Mouse (Mus musculus): Measurements from ENCODE around the gene Mylk. TPM values are rescaled to one million over a fixed set of nuclear protein-coding genes. Genes with fewer than 3 reads are reported as not detected.
"Not testable (repeated sequence)": the region's sequence is repeated elsewhere in the genome, so short reads cannot be mapped to it uniquely, and the experiment has no call there.

Mylk gene
- polyA plus RNA-seq (2014; fragmentation: Nextera tagmentation; extraction: Ambion mirVana): 15.5 and 18.1 TPM in 2 replicates

DNA sequence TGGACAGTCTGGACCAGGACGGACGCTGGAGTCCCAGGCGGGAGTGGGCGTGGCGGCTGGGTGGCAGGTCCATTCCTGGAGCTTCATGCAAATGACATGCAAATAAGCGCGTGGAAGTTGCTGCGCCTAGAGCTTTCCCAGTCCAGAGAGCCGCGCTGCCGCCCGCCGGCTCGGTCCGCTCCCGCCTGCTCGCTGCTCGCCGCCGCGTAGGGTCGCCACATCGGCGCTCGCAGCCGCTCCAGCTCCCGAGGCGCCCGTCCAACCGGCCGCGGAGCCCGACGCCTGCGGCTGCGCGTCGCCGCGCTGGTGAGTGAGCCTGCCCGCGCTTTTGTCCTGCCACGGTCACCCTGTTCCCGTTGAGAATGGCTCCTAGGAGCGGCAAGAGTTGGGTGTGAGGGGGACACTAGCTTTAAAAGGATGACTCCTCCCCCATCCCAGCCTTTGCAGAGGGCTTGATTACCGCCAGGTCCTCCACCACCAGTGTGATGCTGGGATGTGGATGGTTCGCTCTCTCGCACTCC is at the start of gene Mylk:
Mylk (plus strand) TSS at position 146 of the 521 bp plus-strand sequence.
- Histone ChIP-seq H3K9me3 (ENCODE audit: control insufficient read depth, low read length) (no peaks in the 10 kb centered on the region), H3K36me3 (ENCODE audit: control insufficient read depth, insufficient read depth, low read length) (no peaks in the 10 kb centered on the region), H3K27ac (replicated peaks; ENCODE audit: low read depth, low read length) (no peak within 1 kb of the TSS), H3K4me3 (ENCODE audit: low read depth, low read length) (peak within 1 kb of the TSS; percentile 42), H3K4me2 (ENCODE audit: low read depth, low read length) (peak within 1 kb of the TSS; percentile 71), H3K4me1 (ENCODE audit: control insufficient read depth, insufficient read depth, low read length) (peaks cover 10% of the 10 kb centered on the region; the same call in 1 of the 2 replicates), H3K9ac (ENCODE audit: low read depth, low read length) (peak within 1 kb of the TSS; percentile 55), H3K27me3 (replicated peaks; ENCODE audit: control insufficient read depth, insufficient read depth, low read length) (peaks cover 9% of the 10 kb centered on the region; the same call in 1 of the 2 replicates)
- ATAC-seq (ENCODE audit: low read depth) (peak; percentile 94), DNase-seq (ENCODE audit: low spot score) (peak; percentile 96)
- 1% methylated on average over 34 of the region's 48 CpGs for WGBS

DNA sequence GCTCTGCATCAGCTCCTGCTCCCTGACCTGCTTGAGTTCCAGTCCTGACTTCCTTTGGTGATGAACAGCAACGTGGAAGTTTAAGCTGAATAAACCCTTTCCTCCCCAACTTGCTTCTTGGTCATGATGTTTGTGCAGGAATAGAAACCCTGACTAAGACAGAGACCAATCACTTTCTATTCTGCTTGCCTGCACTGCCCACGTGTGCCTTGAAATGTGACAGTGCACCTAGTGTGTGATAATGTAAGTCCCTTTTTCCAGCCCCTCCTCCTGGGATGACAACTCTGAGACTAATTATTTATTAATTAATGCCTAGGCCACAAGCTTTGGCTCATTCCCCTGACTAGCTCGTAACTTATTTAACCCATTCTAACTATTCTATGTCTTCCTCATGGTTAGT is 46.3 kb upstream of the Mylk start:
- not testable (repeated sequence) for H3K4me2 ChIP-seq (ENCODE audit: low read depth, low read length); H3K9me3 ChIP-seq (ENCODE audit: control insufficient read depth, low read length); H3K27ac ChIP-seq (replicated peaks; ENCODE audit: low read depth, low read length); ATAC-seq (ENCODE audit: low read depth); DNase-seq (ENCODE audit: low spot score); H3K4me1 ChIP-seq (ENCODE audit: control insufficient read depth, insufficient read depth, low read length); H3K27me3 ChIP-seq (replicated peaks; ENCODE audit: control insufficient read depth, insufficient read depth, low read length); H3K9ac ChIP-seq (ENCODE audit: low read depth, low read length); H3K4me3 ChIP-seq (ENCODE audit: low read depth, low read length)
- H3K36me3 ChIP-seq (ENCODE audit: control insufficient read depth, insufficient read depth, low read length): peaks cover 14% of the 10 kb centered on the region; the same call in 1 of the 2 replicates
- WGBS: 69% methylated on average over 3 of the region's 3 CpGs

DNA sequence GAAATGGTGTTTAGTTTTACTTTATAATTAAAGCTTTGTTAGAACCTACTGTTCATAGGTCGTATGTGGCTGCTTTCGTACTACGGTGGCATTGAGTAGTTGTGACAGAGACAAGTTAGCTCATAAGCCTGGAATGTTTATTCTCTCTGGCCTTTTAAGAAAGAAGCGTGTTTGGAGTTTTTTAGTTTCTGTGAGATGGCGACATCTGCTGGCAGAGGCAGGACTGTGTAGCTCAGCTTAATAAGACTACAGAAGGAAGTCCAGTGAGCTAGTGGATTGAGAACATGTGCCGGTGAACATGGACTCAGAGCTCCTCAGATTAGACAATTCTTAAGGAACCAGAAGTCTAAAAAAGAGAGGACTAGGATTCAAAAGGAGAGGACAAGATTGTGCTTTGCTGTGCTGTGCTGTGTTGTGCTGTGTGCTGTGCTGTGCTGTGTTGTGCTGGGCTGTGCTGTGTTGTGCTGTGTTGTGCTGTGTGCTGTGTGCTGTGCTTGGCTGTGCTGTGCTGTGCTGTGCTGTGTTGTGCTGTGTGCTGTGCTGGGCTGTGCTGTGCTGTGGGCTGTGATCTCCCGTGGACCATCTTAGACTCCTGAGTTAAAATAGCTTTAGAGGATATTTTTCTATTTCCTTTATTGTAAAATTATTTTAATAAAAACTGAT is 44.7 kb upstream of the Mylk start:
- no peaks in the 10 kb centered on the region for H3K9me3 ChIP-seq (ENCODE audit: control insufficient read depth, low read length)
- no peaks in the 10 kb centered on the region for H3K27me3 ChIP-seq (replicated peaks; ENCODE audit: control insufficient read depth, insufficient read depth, low read length)
- ATAC-seq (ENCODE audit: low read depth): peak; percentile 86
- H3K4me1 ChIP-seq (ENCODE audit: control insufficient read depth, insufficient read depth, low read length): no peaks in the 10 kb centered on the region
- no peak overlapping the region for H3K4me2 ChIP-seq (ENCODE audit: low read depth, low read length)
- H3K9ac ChIP-seq (ENCODE audit: low read depth, low read length): no peak overlapping the region
- peak; percentile 90 for DNase-seq (ENCODE audit: low spot score)
- peaks cover 27% of the 10 kb centered on the region for H3K36me3 ChIP-seq (ENCODE audit: control insufficient read depth, insufficient read depth, low read length)
- no peak overlapping the region for H3K27ac ChIP-seq (replicated peaks; ENCODE audit: low read depth, low read length)
- 17% methylated on average over 7 of the region's 7 CpGs for WGBS
- H3K4me3 ChIP-seq (ENCODE audit: low read depth, low read length): no peak overlapping the region

DNA sequence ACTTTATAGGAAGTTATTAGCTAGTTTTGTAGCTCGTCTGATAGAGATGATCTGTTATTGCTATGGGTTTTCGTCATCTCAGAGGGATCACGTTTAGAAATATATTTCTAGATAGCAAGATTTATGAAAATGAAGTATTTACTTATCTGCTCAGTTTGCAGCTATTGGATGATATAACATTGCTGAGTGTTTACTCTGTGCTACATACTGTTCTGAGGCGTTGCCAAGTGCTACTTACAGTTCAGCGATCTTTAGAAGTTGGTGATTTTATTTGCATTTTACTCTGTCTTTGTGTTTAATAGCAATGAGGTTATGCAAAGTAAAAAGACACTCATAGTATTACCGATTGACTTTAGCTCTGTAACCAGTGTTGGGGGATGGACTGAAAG is 44.2 kb upstream of the Mylk start:
- no peak for DNase-seq (ENCODE audit: low spot score)
- 89% methylated on average over 6 of the region's 6 CpGs for WGBS
- no peak for ATAC-seq (ENCODE audit: low read depth)
- no peak overlapping the region for H3K27ac ChIP-seq (replicated peaks; ENCODE audit: low read depth, low read length)
- H3K9me3 ChIP-seq (ENCODE audit: control insufficient read depth, low read length): no peaks in the 10 kb centered on the region
- no peaks in the 10 kb centered on the region for H3K4me1 ChIP-seq (ENCODE audit: control insufficient read depth, insufficient read depth, low read length)
- no peak overlapping the region for H3K4me2 ChIP-seq (ENCODE audit: low read depth, low read length)
- no peak overlapping the region for H3K9ac ChIP-seq (ENCODE audit: low read depth, low read length)
- H3K36me3 ChIP-seq (ENCODE audit: control insufficient read depth, insufficient read depth, low read length): peaks cover 32% of the 10 kb centered on the region
- H3K4me3 ChIP-seq (ENCODE audit: low read depth, low read length): no peak overlapping the region
- H3K27me3 ChIP-seq (replicated peaks; ENCODE audit: control insufficient read depth, insufficient read depth, low read length): no peaks in the 10 kb centered on the region

DNA sequence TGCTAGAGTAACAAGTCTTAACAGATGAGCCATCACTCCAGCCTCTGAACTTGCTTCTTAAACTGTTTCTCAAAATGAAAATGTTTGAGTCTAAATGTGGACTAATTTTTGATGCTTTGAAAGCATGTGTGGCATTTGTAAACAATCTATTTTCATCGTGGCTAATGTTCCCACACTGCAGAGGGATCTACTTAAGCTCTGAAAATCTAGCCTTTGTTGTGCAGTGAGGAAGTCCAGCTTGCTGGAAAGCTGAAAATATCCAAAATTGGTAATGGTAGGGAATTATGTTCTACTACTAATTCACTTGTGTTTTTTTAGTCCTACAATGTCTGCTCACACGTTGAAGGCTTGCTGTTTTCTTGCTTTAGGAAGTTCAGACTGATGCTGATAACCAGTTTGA is 39.0 kb upstream of the Mylk start:
- WGBS: 56% methylated on average over 2 of the region's 2 CpGs
- peaks cover 38% of the 10 kb centered on the region for H3K36me3 ChIP-seq (ENCODE audit: control insufficient read depth, insufficient read depth, low read length)
- peak overlapping the region; percentile 64 for H3K27ac ChIP-seq (replicated peaks; ENCODE audit: low read depth, low read length)
- no peak overlapping the region for H3K4me2 ChIP-seq (ENCODE audit: low read depth, low read length)
- H3K27me3 ChIP-seq (replicated peaks; ENCODE audit: control insufficient read depth, insufficient read depth, low read length): no peaks in the 10 kb centered on the region
- no peaks in the 10 kb centered on the region for H3K9me3 ChIP-seq (ENCODE audit: control insufficient read depth, low read length)
- H3K4me3 ChIP-seq (ENCODE audit: low read depth, low read length): no peak overlapping the region
- DNase-seq (ENCODE audit: low spot score) (peak; percentile 17), ATAC-seq (ENCODE audit: low read depth) (no peak)
- no peaks in the 10 kb centered on the region for H3K4me1 ChIP-seq (ENCODE audit: control insufficient read depth, insufficient read depth, low read length)
- H3K9ac ChIP-seq (ENCODE audit: low read depth, low read length): no peak overlapping the region

DNA sequence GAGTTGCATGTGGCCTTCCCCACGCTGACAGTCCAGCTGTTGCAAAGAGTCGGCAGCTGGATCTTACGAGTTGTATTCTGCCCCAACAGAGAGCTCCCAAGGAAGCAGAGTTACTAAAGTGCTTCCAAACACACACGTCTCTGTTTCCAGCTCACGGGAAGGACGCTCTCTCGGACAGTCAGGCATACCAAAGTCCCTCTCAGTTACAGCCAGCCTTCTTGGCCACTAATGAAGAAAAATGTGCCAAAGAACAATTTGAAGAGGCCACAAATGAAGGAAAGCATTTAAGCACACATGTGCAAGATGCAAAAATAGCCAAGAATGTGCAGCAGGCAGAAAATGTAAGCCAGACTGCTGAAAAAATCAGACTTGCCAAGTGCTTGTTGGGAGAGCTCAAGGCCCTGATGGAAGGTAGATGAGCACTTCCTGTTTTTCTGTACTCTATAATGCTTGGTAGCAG is 38.5 kb upstream of the Mylk start:
- H3K4me3 ChIP-seq (ENCODE audit: low read depth, low read length): no peak overlapping the region
- H3K27me3 ChIP-seq (replicated peaks; ENCODE audit: control insufficient read depth, insufficient read depth, low read length): no peaks in the 10 kb centered on the region
- ATAC-seq (ENCODE audit: low read depth): 0 out of 2 replicates have a peak, but pooled peaks have one; percentile 37
- peak; percentile 85 for DNase-seq (ENCODE audit: low spot score)
- no peak overlapping the region for H3K4me2 ChIP-seq (ENCODE audit: low read depth, low read length)
- WGBS: 65% methylated on average over 7 of the region's 7 CpGs
- H3K9ac ChIP-seq (ENCODE audit: low read depth, low read length): no peak overlapping the region
- no peaks in the 10 kb centered on the region for H3K9me3 ChIP-seq (ENCODE audit: control insufficient read depth, low read length)
- peak overlapping the region; percentile 64 for H3K27ac ChIP-seq (replicated peaks; ENCODE audit: low read depth, low read length)
- H3K4me1 ChIP-seq (ENCODE audit: control insufficient read depth, insufficient read depth, low read length): no peaks in the 10 kb centered on the region
- peaks cover 37% of the 10 kb centered on the region for H3K36me3 ChIP-seq (ENCODE audit: control insufficient read depth, insufficient read depth, low read length)

DNA sequence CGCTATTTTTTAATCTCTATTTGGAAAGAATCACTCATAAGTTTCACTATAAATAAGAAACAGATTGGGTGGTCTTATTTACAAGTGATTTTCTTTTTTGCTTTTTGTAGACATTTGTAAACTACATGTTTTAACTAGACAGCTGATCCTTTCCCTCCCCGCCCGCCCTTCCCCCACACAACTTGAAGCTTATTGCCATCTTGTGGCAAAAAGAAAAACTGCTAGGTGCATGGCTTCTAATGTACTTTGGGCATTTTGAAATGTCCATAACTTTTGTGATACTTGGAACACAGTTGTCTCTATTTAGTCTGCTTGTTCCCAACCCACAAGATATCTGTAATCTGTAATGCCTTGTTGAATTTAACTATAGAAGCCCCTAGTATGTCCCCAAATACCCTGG is 33.5 kb upstream of the Mylk start:
- WGBS: 72% methylated on average over 3 of the region's 3 CpGs
- H3K9ac ChIP-seq (ENCODE audit: low read depth, low read length): no peak overlapping the region

DNA sequence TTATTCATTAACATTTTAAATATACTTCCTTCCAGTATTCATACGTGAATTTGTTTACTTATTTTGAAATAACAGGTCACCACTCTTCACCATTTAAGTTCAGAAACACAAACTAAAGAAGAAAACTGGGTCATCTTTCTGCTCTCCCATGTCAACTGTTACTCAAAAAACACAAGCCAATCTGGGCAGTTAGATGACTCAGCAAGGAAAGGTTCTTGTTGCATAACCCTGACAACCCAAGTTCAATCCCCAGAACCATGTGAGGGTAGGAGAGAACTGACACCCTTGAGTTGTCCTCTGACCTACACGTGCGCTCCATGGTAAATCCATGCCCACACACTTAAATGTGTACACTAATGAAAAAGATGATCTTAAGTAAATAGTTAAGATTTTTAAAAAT is 19.9 kb upstream of the Mylk start:
- no peak overlapping the region for H3K4me2 ChIP-seq (ENCODE audit: low read depth, low read length)
- H3K4me1 ChIP-seq (ENCODE audit: control insufficient read depth, insufficient read depth, low read length): no peaks in the 10 kb centered on the region
- ATAC-seq (ENCODE audit: low read depth) (no peak), DNase-seq (ENCODE audit: low spot score) (no peak)
- peaks cover 42% of the 10 kb centered on the region for H3K36me3 ChIP-seq (ENCODE audit: control insufficient read depth, insufficient read depth, low read length)
- H3K27me3 ChIP-seq (replicated peaks; ENCODE audit: control insufficient read depth, insufficient read depth, low read length): no peaks in the 10 kb centered on the region
- no peak overlapping the region for H3K4me3 ChIP-seq (ENCODE audit: low read depth, low read length)
- 0 out of 2 replicates have a peak, but pooled peaks cover 8% of the 10 kb centered on the region for H3K9me3 ChIP-seq (ENCODE audit: control insufficient read depth, low read length)
- no peak overlapping the region for H3K27ac ChIP-seq (replicated peaks; ENCODE audit: low read depth, low read length)
- 95% methylated on average over 3 of the region's 3 CpGs for WGBS
- H3K9ac ChIP-seq (ENCODE audit: low read depth, low read length): no peak overlapping the region

More for the DNA sequence above, 33.5 kb upstream of the Mylk start:
- no peak overlapping the region for H3K4me3 ChIP-seq (ENCODE audit: low read depth, low read length)
- H3K36me3 ChIP-seq (ENCODE audit: control insufficient read depth, insufficient read depth, low read length): peaks cover 13% of the 10 kb centered on the region
- peak; percentile 22 for DNase-seq (ENCODE audit: low spot score)
- no peak overlapping the region for H3K27ac ChIP-seq (replicated peaks; ENCODE audit: low read depth, low read length)
- no peaks in the 10 kb centered on the region for H3K27me3 ChIP-seq (replicated peaks; ENCODE audit: control insufficient read depth, insufficient read depth, low read length)
- H3K4me1 ChIP-seq (ENCODE audit: control insufficient read depth, insufficient read depth, low read length): no peaks in the 10 kb centered on the region
- H3K9me3 ChIP-seq (ENCODE audit: control insufficient read depth, low read length): no peaks in the 10 kb centered on the region
- no peak for ATAC-seq (ENCODE audit: low read depth)
- H3K4me2 ChIP-seq (ENCODE audit: low read depth, low read length): no peak overlapping the region

DNA sequence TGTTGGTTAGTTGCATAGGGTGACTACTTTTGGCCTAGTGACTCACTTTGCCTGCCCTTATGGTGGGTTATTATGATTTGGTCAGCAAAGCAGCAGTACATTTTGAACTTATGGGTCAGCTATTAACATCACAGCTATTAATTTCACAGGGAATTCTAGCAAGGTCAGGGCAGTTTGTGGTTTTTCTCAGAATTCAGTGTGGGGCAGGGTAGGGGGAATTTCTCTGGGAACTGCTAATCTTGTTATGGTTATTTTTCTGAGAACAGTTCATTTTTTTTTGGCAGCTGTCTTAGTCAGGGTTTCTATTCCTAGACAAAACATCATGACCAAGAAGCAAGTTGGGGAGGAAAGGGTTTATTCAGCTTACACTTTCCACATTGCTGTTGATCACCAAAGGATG is 16.4 kb upstream of the Mylk start:
- H3K27me3 ChIP-seq (replicated peaks; ENCODE audit: control insufficient read depth, insufficient read depth, low read length); ATAC-seq (ENCODE audit: low read depth); H3K4me2 ChIP-seq (ENCODE audit: low read depth, low read length); H3K27ac ChIP-seq (replicated peaks; ENCODE audit: low read depth, low read length); H3K4me3 ChIP-seq (ENCODE audit: low read depth, low read length); H3K4me1 ChIP-seq (ENCODE audit: control insufficient read depth, insufficient read depth, low read length); H3K9ac ChIP-seq (ENCODE audit: low read depth, low read length); DNase-seq (ENCODE audit: low spot score): not testable (repeated sequence)
- Histone ChIP-seq H3K36me3 (ENCODE audit: control insufficient read depth, insufficient read depth, low read length) (peaks cover 22% of the 10 kb centered on the region), H3K9me3 (ENCODE audit: control insufficient read depth, low read length) (0 out of 2 replicates have a peak, but pooled peaks cover 11% of the 10 kb centered on the region)

Data from embryonic facial prominence, embryonic 14.5 days (tissue).